Mouse (Mus musculus) G1E (cell line): ENCODE data around the gene Dennd1a. TPM values are rescaled to one million over a fixed set of nuclear protein-coding genes. Genes with fewer than 3 reads are reported as not detected.

ENCODE experiments used
- ATAC-seq: 2 replicates; pipeline ENCODE4 v1.8.0; 2016; ENCODE audit warnings: mild to moderate bottlenecking; ENCODE audit not compliant: insufficient number of reproducible peaks, poor library complexity, low FRiP score, severe bottlenecking; ENCODE audit errors: extremely low read depth
- DNase-seq: peaks from one replicate; pipeline ENCODE4 v3.0.0; 2012; ENCODE audit warnings: low spot score
- H3K27me3 ChIP-seq: 2 replicates; pipeline ENCODE4 v1.6.1; 2012; ENCODE audit warnings: mild to moderate bottlenecking, low read length, inconsistent platforms; ENCODE audit not compliant: insufficient read depth
- H3K36me3 ChIP-seq: replicated peaks from 2 replicates; pipeline ENCODE3; 2012; ENCODE audit warnings: mild to moderate bottlenecking, inconsistent platforms
- H3K4me1 ChIP-seq: 2 replicates; pipeline ENCODE4 v1.6.1; 2012; ENCODE audit warnings: low read depth, low read length, inconsistent platforms, mixed read lengths; ENCODE audit not compliant: insufficient read depth
- H3K4me3 ChIP-seq: 2 replicates; pipeline ENCODE4 v1.5.1; 2012; ENCODE audit warnings: low read depth, mild to moderate bottlenecking, inconsistent platforms, low read length, moderate library complexity, mixed read lengths
- H3K9me3 ChIP-seq: replicated peaks from 2 replicates; pipeline ENCODE4 v1.6.1; 2012; ENCODE audit warnings: inconsistent platforms
- CTCF ChIP-seq: IDR thresholded peaks from 2 replicates; pipeline ENCODE4 v1.5.1; 2012; ENCODE audit warnings: low read depth, low read length, inconsistent platforms, mixed read lengths
- GATA1 ChIP-seq: IDR thresholded peaks from 2 replicates; pipeline ENCODE4 v1.6.1; 2012; ENCODE audit warnings: borderline replicate concordance, low read length, inconsistent platforms, mixed read lengths
- GATA2 ChIP-seq: IDR thresholded peaks from 2 replicates; pipeline ENCODE4 v1.6.1; 2012; ENCODE audit warnings: low read depth, low read length, inconsistent platforms, borderline replicate concordance
- POLR2AphosphoS5 ChIP-seq: IDR thresholded peaks from 2 replicates; pipeline ENCODE4 v1.6.1; 2012; ENCODE audit warnings: low read depth, low read length, inconsistent platforms; ENCODE audit not compliant: insufficient replicate concordance
- TAL1 ChIP-seq: conservative IDR thresholded peaks from 2 replicates; pipeline ENCODE4 v1.6.1; 2012; ENCODE audit warnings: low read depth, low read length, inconsistent platforms, mixed read lengths
- polyA plus RNA-seq: library from polyadenylated mRNA; stranded (reverse); fragments of >175 nt; gene quantifications from 2 replicates; pipeline ENCODE4 v1.2.3, GENCODE M21; 2012
- total RNA-seq, 2 experiments: library from RNA; stranded (forward) in 1 of 2; stranded (reverse) in 1 of 2; fragments of 200-1000 nt in 1 of 2; fragments of >200 nt in 1 of 2; fragmentation: Nextera tagmentation in 1 of 2; gene quantifications; 2 replicates each; pipeline ENCODE4 v1.2.3; 2014 to 2017

Gene Dennd1a
- total and polyA plus RNA-seq, 3 experiments, result 25.5 to 78.7 (median 71.0) TPM

DNA sequence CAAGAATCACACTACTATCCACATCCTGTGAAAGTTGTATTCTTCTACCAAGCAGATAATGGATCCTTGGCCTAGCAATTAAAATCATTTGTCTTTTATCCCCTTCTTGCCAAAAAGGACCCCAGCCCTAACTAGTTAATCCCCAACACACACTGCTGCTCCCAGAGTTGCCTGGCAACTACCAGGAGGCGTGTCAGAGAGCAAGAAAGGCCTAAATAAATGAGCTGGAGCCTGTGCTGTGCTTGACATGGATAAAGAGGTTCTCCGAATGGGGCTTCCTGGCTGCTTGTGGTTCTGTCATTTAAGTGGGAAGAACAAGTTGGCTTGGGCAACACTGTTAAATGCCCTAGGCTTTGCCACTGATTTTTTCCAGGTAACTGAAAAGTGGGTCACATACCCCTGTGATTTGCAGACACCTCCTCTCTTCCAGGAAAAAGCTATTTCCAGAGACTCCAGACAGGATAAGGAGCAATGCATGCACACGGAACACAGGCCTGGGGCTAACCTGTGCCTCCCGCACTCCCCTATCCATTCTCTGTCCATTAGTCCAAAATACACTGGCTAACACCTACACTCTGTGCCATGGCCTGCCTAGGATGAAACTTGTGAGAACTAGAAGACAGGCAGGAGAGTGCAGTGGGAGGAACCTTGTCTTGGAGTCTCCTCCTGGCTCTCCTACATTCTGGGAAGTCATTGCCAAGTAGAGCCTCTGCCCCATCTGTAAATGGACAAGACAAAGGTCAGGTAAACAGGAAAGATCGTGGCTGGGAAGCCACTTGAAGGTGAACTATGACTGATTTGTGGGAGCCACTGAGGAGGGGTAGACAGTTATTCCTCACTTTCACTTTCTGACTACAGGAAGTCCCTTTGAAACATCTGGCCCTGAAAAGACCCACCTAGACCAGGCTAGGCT, 355.9 kb downstream of the Dennd1a start:
- TF ChIP-seq TAL1, result no peak
- TF ChIP-seq GATA1, result no peak
- ATAC-seq (no peak), DNase-seq (no peak)
- H3K4me1 ChIP-seq, result peaks cover 5% of the 10 kb centered on the region
- peaks cover 77% of the 10 kb centered on the region for H3K36me3 ChIP-seq
- no peaks in the 10 kb centered on the region for H3K9me3 ChIP-seq
- no peak overlapping the region for H3K4me3 ChIP-seq
- H3K27me3 ChIP-seq, result no peaks in the 10 kb centered on the region

GRCm38 (mm10) chr2:37926133-37926503, 361.1 kb downstream of the Dennd1a start:
- DNase-seq (no peak), ATAC-seq (no peak)
- Histone ChIP-seq H3K4me3 (no peak overlapping the region), H3K36me3 (peaks cover 54% of the 10 kb centered on the region), H3K27me3 (no peaks in the 10 kb centered on the region), H3K4me1 (peaks cover 4% of the 10 kb centered on the region), H3K9me3 (no peaks in the 10 kb centered on the region)
- TF ChIP-seq GATA1 (no peak), POLR2AphosphoS5 (no peak), CTCF (no peak), GATA2 (no peak), TAL1 (no peak)

GRCm38 (mm10) chr2:37925413-37926132, 361.6 kb downstream of the Dennd1a start:
- H3K27me3 ChIP-seq, result no peaks in the 10 kb centered on the region
- H3K4me3 ChIP-seq, result no peak overlapping the region
- ATAC-seq (no peak), DNase-seq (no peak)
- TF ChIP-seq GATA2 (no peak), POLR2AphosphoS5 (no peak), TAL1 (no peak), CTCF (no peak; the same call in 1 of the 2 replicates), GATA1 (no peak)
- no peaks in the 10 kb centered on the region for H3K9me3 ChIP-seq
- H3K4me1 ChIP-seq, result peaks cover 3% of the 10 kb centered on the region
- H3K36me3 ChIP-seq, result peaks cover 50% of the 10 kb centered on the region

DNA sequence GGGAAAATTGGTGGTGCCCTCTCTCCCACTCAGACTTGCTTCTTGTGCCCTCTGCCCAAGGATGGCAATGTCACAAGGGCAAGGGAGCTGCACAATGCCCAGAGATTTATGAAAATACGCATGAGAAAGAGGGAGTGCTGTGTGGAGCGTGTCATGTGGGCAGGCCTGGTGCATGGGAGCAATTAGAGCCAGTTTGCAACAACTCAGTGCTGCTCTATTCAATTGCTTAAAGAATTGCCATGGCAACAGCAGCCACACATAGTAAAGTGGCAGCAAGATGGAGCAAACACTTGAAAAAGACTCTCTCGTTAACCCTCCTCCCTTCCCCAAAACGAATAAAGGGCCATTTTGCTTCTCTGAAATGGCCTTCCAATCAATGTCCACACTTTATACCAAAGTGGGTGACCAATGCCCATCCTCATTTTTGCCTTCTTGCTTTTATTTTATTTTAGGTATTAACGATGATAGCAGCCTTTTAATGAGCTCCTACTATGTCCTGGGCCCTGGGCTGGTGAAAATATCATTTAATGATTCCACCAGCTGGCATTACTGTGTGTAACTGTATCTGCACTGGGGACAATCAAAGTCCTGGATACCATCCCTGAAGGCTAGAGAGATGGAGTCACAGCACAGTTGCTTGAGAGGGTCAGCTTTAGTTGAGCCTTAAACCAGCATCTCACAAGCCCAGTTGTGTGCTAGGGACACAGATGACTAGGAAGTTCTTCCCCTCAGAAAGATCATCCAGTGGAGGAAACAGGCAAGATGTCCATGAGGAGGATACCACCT, 378.3 kb downstream of the Dennd1a start:
- peaks cover 53% of the 10 kb centered on the region for H3K36me3 ChIP-seq
- DNase-seq, result no peak
- no peaks in the 10 kb centered on the region for H3K27me3 ChIP-seq
- H3K4me3 ChIP-seq, result no peak overlapping the region
- no peaks in the 10 kb centered on the region for H3K9me3 ChIP-seq
- ATAC-seq, result no peak
- no peak for TF ChIP-seq POLR2AphosphoS5
- TF ChIP-seq GATA1, result no peak
- no peak for TF ChIP-seq CTCF
- TF ChIP-seq GATA2, result no peak
- no peak for TF ChIP-seq TAL1
- no peaks in the 10 kb centered on the region; the same call in 1 of the 2 replicates for H3K4me1 ChIP-seq

DNA sequence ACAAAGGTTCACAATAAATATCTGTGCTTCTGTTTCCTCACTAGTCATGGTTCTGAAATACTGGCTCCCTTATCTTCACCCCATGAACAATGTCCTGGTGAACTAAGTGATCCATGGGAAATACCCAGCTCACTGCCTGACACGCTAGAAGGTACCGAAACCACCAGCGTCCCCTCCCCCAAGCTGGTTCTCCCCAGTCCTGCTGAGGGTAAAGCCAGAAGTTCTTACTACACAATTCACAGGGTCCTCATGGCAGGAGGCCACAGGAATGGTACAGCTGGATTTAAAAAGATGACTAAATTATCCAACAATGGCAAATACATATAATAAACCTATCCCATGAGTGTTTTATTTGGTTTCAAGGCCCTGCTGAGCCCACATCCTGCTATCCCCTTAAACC, 378.9 kb downstream of the Dennd1a start:
- ATAC-seq (no peak), DNase-seq (no peak)
- no peaks in the 10 kb centered on the region; the same call in 1 of the 2 replicates for H3K4me1 ChIP-seq
- H3K9me3 ChIP-seq, result no peaks in the 10 kb centered on the region
- H3K36me3 ChIP-seq, result peaks cover 57% of the 10 kb centered on the region
- no peak for TF ChIP-seq POLR2AphosphoS5
- no peak for TF ChIP-seq TAL1
- no peak for TF ChIP-seq GATA2
- no peak for TF ChIP-seq GATA1
- TF ChIP-seq CTCF, result no peak
- no peak overlapping the region for H3K4me3 ChIP-seq
- H3K27me3 ChIP-seq, result no peaks in the 10 kb centered on the region

- H3K4me1 ChIP-seq, result no peaks in the 10 kb centered on the region; the same call in 1 of the 2 replicates
- DNase-seq, result no peak
- no peaks in the 10 kb centered on the region for H3K27me3 ChIP-seq
- TF ChIP-seq GATA2 (no peak), CTCF (no peak), TAL1 (no peak)
- no peak for ATAC-seq
- no peaks in the 10 kb centered on the region for H3K9me3 ChIP-seq
- peaks cover 59% of the 10 kb centered on the region for H3K36me3 ChIP-seq
- no peak overlapping the region for H3K4me3 ChIP-seq
These were observed 380.9 kb downstream of the Dennd1a start for GRCm38 (mm10) chr2:37906261-37906660.
